Mouse (Mus musculus) midbrain, embryonic 14.5 days (tissue): Measurements from ENCODE around the gene Ppfia4. TPM values are rescaled to one million over a fixed set of nuclear protein-coding genes. Genes with fewer than 3 reads are reported as not detected.
"Not testable (repeated sequence)": the region's sequence is repeated elsewhere in the genome, so short reads cannot be mapped to it uniquely, and the experiment has no call there.

Experiments
- ATAC-seq: fragments of 200-750 bp; cut with Nextera tagmentation; 2 replicates; pipeline ENCODE4 v1.8.0; 2017; ENCODE audit warnings: moderate number of reproducible peaks, moderate library complexity; ENCODE audit not compliant: low FRiP score, low TSS enrichment
- DNase-seq: peaks from one replicate; pipeline ENCODE4 v3.0.0-alpha.2; 2015
- H3K27ac ChIP-seq: fragments of 300-500 bp; sonication (generic); replicated peaks from 2 replicates; pipeline ENCODE4 v1.5.1; 2014; ENCODE audit warnings: mild to moderate bottlenecking, low read depth, low read length, moderate library complexity
- H3K27me3 ChIP-seq: fragments of 300-500 bp; sonication (generic); 2 replicates; pipeline ENCODE4 v1.6.1; 2014; ENCODE audit warnings: low read length, control low read depth, mixed read lengths; ENCODE audit not compliant: control insufficient read depth, insufficient read depth
- H3K36me3 ChIP-seq: fragments of 300-500 bp; sonication (generic); 2 replicates; pipeline ENCODE4 v1.6.1; 2014; ENCODE audit warnings: low read length, control low read depth; ENCODE audit not compliant: control insufficient read depth, insufficient read depth
- H3K4me1 ChIP-seq: fragments of 300-500 bp; sonication (generic); 2 replicates; pipeline ENCODE4 v1.6.1; 2014; ENCODE audit warnings: mild to moderate bottlenecking, antibody characterized with exemption, low read length, control low read depth; ENCODE audit not compliant: control insufficient read depth, insufficient read depth
- H3K4me2 ChIP-seq: fragments of 300-500 bp; sonication (generic); 2 replicates; pipeline ENCODE4 v1.6.1; 2014; ENCODE audit warnings: mild to moderate bottlenecking, low read length, moderate library complexity
- H3K4me3 ChIP-seq: fragments of 300-500 bp; sonication (generic); replicated peaks from 2 replicates; pipeline ENCODE4 v1.5.1; 2014; ENCODE audit warnings: low read depth, low read length
- H3K9ac ChIP-seq: fragments of 300-500 bp; sonication (generic); replicated peaks from 2 replicates; pipeline ENCODE4 v1.6.1; 2014; ENCODE audit warnings: mild to moderate bottlenecking, low read length, moderate library complexity
- H3K9me3 ChIP-seq: fragments of 300-500 bp; sonication (generic); 2 replicates; pipeline ENCODE4 v1.6.1; 2016; ENCODE audit warnings: low read length, control low read depth, mixed read lengths; ENCODE audit not compliant: control insufficient read depth
- WGBS: fragments of 180-500 bp; shearing (Covaris S2); extraction: QIAGEN DNeasy Blood & Tissue Kit; methylation state at CpG from one replicate; pipeline ENCODE4 v1.1.7; 2014; 5-methylcytosine and 5-hydroxymethylcytosine counted together
- polyA plus RNA-seq: library from polyadenylated mRNA; unstranded; fragments of >200 nt; fragmentation: Nextera tagmentation; extraction: Ambion mirVana; gene quantifications from 2 replicates; pipeline ENCODE4 v1.2.1, GENCODE M21; 2014

Gene Ppfia4
- polyA plus RNA-seq, 1 experiment from 2014 or later: 11.5 TPM

DNA sequence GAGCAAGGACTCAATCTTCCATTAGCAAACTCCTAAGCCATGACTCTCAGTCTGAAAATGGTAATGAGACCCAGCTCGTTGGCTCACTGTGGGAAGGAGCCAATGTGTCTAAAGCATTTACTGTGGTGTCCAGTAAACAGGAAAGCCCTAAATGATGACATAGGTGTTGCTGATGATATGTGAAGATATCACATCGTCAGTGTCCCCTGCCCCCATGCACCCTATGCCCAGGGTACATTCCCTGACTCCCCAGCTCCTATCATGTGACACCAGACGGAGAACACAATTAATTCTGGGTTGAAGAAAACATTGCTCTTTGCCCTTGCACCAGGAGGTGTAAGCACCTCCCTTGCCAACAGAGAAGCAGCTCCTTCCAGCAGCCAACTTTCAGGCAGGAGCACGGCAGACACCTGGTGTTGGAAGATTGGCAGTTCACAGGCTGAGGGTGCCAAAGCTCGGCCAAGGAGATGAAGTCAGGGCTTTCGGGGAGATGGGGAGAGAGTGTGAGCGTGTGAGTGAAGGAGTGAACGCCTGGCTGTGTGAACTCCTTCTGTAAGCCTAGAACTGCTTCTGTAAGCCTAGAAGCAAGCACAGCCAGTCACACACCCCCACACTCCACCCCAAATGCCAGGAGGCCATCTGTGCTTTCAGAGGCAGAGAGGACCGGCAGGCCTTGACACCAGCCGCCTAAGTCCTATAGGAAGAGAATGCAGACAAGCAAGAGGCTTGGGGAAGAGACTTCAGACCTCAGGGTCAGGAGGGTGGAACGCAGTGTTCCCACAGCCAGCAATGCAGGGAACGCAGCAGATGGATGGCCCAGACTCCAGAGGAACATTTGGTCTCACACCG, 56.9 kb downstream of the Ppfia4 start:
- 77% methylated on average over 13 of the region's 13 CpGs for WGBS
- DNase-seq: no peak

DNA sequence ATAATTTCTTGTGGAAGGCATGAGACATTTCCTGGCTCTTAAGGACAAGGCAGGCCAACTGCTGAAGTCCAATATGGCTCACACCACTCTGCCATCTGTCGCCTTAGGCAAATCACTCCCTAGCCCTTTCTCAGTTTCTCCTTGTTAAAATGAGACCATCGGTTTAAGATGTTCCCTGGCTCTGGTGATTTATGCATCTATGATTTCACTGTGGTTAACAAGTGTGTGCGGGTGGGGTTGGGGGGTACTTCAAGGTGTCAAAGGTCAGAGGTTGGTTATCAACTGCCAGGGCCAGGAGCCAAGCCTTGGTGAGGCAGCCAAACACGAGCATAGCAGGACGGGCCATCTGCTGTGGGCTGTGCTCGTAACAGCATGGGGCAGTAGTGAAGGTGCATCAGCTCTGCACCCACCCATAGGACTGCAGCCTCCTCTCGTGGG, 58.2 kb downstream of the Ppfia4 start:
- WGBS: 83% methylated on average over 7 of the region's 7 CpGs
- no peaks in the 10 kb centered on the region for H3K36me3 ChIP-seq
- no peak overlapping the region for H3K4me3 ChIP-seq
- H3K27ac ChIP-seq: no peak overlapping the region
- no peaks in the 10 kb centered on the region for H3K4me1 ChIP-seq
- H3K9ac ChIP-seq: no peak overlapping the region
- no peak overlapping the region for H3K4me2 ChIP-seq
- no peaks in the 10 kb centered on the region for H3K9me3 ChIP-seq
- no peaks in the 10 kb centered on the region for H3K27me3 ChIP-seq
- DNase-seq (no peak), ATAC-seq (no peak)

More for the DNA sequence above, 56.9 kb downstream of the Ppfia4 start:
- H3K4me1 ChIP-seq: no peaks in the 10 kb centered on the region
- no peak for ATAC-seq
- H3K4me2 ChIP-seq: no peak overlapping the region
- H3K9ac ChIP-seq: no peak overlapping the region
- H3K27me3 ChIP-seq: no peaks in the 10 kb centered on the region
- no peak overlapping the region for H3K4me3 ChIP-seq
- H3K36me3 ChIP-seq: no peaks in the 10 kb centered on the region
- H3K27ac ChIP-seq: no peak overlapping the region
- H3K9me3 ChIP-seq: no peaks in the 10 kb centered on the region

DNA sequence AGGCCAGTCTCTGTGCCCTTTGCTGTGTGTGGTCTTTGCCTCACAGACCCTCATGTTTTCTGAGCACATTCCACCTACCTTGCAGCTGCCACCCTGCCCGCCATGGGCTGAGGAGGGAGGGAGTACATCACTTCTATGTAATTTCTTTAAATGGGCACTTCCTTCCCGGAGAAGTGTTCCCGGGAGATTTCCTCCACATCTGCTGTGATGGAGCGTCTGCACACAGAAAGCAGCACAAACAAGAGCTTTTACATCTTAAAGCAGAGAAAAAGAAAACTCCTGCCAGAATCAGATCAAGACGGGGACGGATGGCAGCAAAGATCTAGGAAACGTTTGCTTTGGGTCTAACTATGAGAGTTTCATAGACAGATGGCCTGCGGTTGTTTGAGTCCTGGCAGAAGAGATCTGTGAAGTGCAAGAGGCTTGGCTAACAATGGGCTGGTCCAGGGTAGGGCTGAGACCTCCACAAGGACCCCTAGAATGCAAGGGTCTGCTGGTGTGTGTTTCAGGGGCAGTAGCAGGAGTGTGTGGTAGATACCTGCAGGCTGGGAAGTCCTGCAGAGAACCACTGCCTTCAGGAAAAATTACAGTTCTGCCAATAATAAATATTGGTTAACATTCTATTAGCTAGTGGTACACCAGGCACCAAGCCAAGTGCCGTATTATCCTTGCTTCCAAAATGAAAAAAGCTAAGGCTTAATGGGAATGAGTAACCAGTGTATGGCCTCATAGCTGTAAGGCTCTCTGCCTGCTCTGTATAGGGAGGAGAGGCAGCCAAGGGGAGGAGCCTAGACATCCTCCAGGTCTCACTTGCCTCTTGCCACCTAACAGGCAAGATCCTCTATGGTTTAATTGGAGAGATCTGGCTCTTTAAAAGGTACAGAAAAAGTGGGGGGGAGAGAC, 59.0 kb downstream of the Ppfia4 start:
- no peak overlapping the region for H3K4me2 ChIP-seq
- no peak overlapping the region for H3K27ac ChIP-seq
- no peaks in the 10 kb centered on the region for H3K9me3 ChIP-seq
- no peak overlapping the region for H3K4me3 ChIP-seq
- no peaks in the 10 kb centered on the region for H3K4me1 ChIP-seq
- H3K36me3 ChIP-seq: no peaks in the 10 kb centered on the region
- H3K9ac ChIP-seq: no peak overlapping the region
- DNase-seq: peak; percentile 41
- no peak for ATAC-seq
- WGBS: 59% methylated on average over 9 of the region's 9 CpGs
- H3K27me3 ChIP-seq: no peaks in the 10 kb centered on the region

DNA sequence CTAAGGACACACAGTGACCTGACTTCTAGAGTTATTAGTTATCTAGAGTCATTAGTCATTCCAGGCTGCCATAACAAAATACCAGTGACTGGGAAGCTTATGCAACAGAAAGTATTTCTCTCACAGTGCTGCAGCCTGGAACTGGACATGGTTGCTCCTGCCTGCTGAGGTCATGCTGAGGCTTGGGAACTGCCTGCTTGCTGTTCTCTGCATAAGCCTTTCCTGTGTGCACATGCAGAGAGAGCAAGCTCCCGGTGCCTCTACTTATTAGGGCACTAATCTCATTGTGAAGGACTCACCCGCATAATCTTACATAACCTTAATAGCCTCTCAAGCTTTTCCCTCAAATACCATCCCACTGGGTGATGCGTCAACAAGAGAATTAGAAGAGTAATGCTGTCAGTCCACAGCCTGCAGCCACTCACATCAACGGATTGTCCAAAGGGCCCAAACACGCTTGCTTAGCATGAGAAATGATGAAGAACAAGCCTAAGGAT, 59.9 kb downstream of the Ppfia4 start:
- H3K36me3 ChIP-seq: no peaks in the 10 kb centered on the region
- 32% methylated on average over 5 of the region's 5 CpGs for WGBS
- no peak overlapping the region for H3K27ac ChIP-seq
- no peaks in the 10 kb centered on the region for H3K27me3 ChIP-seq
- no peak for ATAC-seq
- no peak overlapping the region for H3K4me3 ChIP-seq
- no peak for DNase-seq
- no peaks in the 10 kb centered on the region for H3K4me1 ChIP-seq
- no peak overlapping the region for H3K9ac ChIP-seq
- H3K4me2 ChIP-seq: no peak overlapping the region
- H3K9me3 ChIP-seq: no peaks in the 10 kb centered on the region

DNA sequence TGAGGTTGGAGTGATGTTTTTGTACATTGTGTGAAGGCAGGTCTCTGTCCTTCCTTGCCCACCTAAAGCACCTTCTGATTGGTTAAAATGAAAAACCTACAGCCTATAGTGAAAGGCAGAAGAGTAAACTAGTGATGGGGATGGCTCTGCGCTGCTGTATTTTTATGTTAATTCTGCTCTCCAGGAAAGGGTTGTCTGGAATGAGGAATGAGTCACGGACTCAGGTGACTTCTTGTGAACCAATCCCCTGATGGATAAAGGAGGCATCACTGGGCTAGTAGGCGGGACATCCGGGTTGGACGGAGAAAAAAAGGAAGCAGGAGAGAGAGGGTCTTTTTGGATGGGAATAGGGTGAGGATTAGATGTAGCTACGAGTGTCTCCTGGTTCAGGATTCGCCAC, 62.7 kb downstream of the Ppfia4 start:
- no peaks in the 10 kb centered on the region for H3K36me3 ChIP-seq
- H3K27me3 ChIP-seq: no peaks in the 10 kb centered on the region
- WGBS: 64% methylated on average over 7 of the region's 7 CpGs
- no peak overlapping the region for H3K4me2 ChIP-seq
- no peak for ATAC-seq
- H3K4me3 ChIP-seq: no peak overlapping the region
- H3K9me3 ChIP-seq: no peaks in the 10 kb centered on the region
- no peak overlapping the region for H3K27ac ChIP-seq
- H3K9ac ChIP-seq: no peak overlapping the region
- H3K4me1 ChIP-seq: no peaks in the 10 kb centered on the region
- no peak for DNase-seq

DNA sequence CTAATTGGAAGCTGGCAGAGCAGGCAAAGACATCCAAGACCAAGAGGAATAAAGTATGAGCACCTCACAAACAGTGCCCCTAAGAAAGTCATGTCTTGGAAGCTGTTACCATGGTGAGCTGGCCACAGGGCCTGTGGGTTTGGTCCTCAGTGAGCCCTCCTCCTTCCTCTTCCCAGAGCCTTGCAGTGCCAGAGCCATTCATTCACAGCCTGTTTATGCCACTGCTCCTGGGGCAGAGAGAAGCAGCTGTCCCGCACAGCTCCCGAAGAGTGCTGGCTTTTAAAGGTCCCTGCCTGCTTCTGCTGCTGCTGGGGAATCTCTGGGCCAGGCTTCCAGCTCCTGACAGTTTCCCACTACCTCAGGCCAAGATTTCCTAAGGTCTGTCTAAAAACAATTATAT, 66.9 kb downstream of the Ppfia4 start:
- 15% methylated on average over 2 of the region's 2 CpGs for WGBS
- no peak for ATAC-seq

DNA sequence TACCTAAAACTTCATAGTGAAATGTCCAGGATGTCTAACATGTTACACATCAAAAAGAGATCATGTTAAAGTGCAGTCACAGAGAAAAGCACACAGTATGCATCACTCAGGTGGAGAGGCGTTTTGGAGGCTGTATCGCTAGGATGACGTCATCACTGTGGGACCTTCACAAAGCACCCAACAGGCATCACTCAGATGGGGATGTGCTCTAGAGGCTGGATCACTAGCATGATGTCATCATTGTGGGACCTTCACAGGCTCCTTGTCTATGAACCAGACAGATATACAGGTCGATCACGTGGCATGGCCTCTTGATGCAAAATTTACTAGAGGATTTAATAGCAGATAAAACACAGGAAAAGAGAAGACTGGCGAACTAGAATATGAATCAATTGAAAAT, 68.4 kb downstream of the Ppfia4 start:
- no peaks in the 10 kb centered on the region for H3K27me3 ChIP-seq
- H3K4me3 ChIP-seq: no peak overlapping the region
- ATAC-seq: no peak
- H3K27ac ChIP-seq: no peak overlapping the region
- no peak overlapping the region for H3K9ac ChIP-seq
- no peaks in the 10 kb centered on the region for H3K36me3 ChIP-seq
- H3K9me3 ChIP-seq: peaks cover 4% of the 10 kb centered on the region; the same call in 1 of the 2 replicates
- 92% methylated on average over 6 of the region's 6 CpGs for WGBS
- no peaks in the 10 kb centered on the region for H3K4me1 ChIP-seq
- no peak for DNase-seq
- H3K4me2 ChIP-seq: no peak overlapping the region

More for the DNA sequence above, 66.9 kb downstream of the Ppfia4 start:
- Histone ChIP-seq H3K4me3 (no peak overlapping the region), H3K9ac (no peak overlapping the region), H3K27me3 (no peaks in the 10 kb centered on the region), H3K27ac (0 out of 2 replicates have a peak overlapping the region, but pooled peaks have one; percentile 22), H3K4me1 (no peaks in the 10 kb centered on the region), H3K4me2 (no peak overlapping the region), H3K9me3 (peaks cover 1% of the 10 kb centered on the region; the same call in 1 of the 2 replicates), H3K36me3 (no peaks in the 10 kb centered on the region)
- peak; percentile 50 for DNase-seq

DNA sequence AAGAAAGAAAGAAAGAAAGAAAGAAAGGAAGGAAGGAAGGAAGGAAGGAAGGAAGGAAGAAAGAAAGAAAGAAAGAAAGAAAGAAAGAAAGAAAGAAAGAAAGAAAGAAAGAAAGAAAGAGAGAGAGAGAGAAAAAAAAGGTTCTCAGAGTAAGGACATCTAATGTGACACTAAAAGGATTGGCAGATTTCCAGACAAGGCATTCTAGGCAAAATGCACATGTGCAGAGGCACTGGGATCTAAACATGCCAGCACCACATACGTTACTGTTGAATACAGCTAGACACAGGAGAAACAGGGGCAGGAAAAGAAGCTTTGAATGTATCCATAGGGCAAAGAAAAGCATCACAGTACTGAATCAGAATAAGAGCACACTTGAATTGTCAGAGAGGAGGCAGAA, 83.0 kb downstream of the Ppfia4 start:
- not testable (repeated sequence) for H3K9me3 ChIP-seq, ATAC-seq, H3K27me3 ChIP-seq, H3K4me1 ChIP-seq, H3K4me2 ChIP-seq, DNase-seq, H3K27ac ChIP-seq, H3K4me3 ChIP-seq, H3K36me3 ChIP-seq, H3K9ac ChIP-seq
- 68% methylated on average over 1 of the region's 1 CpGs for WGBS
